Mouse (Mus musculus) hindbrain, embryonic 14.5 days (tissue): ENCODE results near the gene Rbfox2. TPM values are rescaled to one million over a fixed set of nuclear protein-coding genes. Genes with fewer than 3 reads are reported as not detected.
"Not testable (repeated sequence)": the region's sequence is repeated elsewhere in the genome, so short reads cannot be mapped to it uniquely, and the experiment has no call there.

Source experiments
- ATAC-seq: fragments of 200-750 bp; cut with Nextera tagmentation; 2 replicates; pipeline ENCODE4 v1.8.0; 2017; ENCODE audit warnings: moderate number of reproducible peaks, mild to moderate bottlenecking, moderate TSS enrichment, moderate library complexity; ENCODE audit not compliant: low FRiP score
- DNase-seq: peaks from one replicate; pipeline ENCODE4 v3.0.0-alpha.2; 2015; ENCODE audit warnings: low spot score
- H3K27ac ChIP-seq: fragments of 300-500 bp; sonication (generic); 2 replicates; pipeline ENCODE4 v1.5.1; 2014; ENCODE audit warnings: mild to moderate bottlenecking, moderate library complexity
- H3K27me3 ChIP-seq: fragments of 300-500 bp; sonication (generic); 2 replicates; pipeline ENCODE4 v1.6.1; 2014; ENCODE audit warnings: mild to moderate bottlenecking, low read length, mixed read lengths; ENCODE audit not compliant: control insufficient read depth, insufficient read depth
- H3K36me3 ChIP-seq: fragments of 300-500 bp; sonication (generic); replicated peaks from 2 replicates; pipeline ENCODE4 v1.6.1; 2014; ENCODE audit not compliant: control insufficient read depth, insufficient read depth
- H3K4me1 ChIP-seq: fragments of 300-500 bp; sonication (generic); replicated peaks from 2 replicates; pipeline ENCODE4 v1.6.1; 2014; ENCODE audit warnings: antibody characterized with exemption, low read length, mixed read lengths; ENCODE audit not compliant: control insufficient read depth, insufficient read depth
- H3K4me2 ChIP-seq: fragments of 300-500 bp; sonication (generic); replicated peaks from 2 replicates; pipeline ENCODE4 v1.6.1; 2014; ENCODE audit warnings: mild to moderate bottlenecking, moderate library complexity
- H3K4me3 ChIP-seq: fragments of 300-500 bp; sonication (generic); replicated peaks from 2 replicates; pipeline ENCODE4 v1.5.1; 2014; ENCODE audit warnings: mild to moderate bottlenecking, low read length
- H3K9ac ChIP-seq: fragments of 300-500 bp; sonication (generic); 2 replicates; pipeline ENCODE4 v1.6.1; 2014
- H3K9me3 ChIP-seq: fragments of 300-500 bp; sonication (generic); 2 replicates; pipeline ENCODE4 v1.6.1; 2016; ENCODE audit warnings: low read length; ENCODE audit not compliant: control insufficient read depth
- WGBS: fragments of 180-500 bp; shearing (Covaris S2); extraction: QIAGEN DNeasy Blood & Tissue Kit; methylation state at CpG from one replicate; pipeline ENCODE4 v1.1.7; 2014; 5-methylcytosine and 5-hydroxymethylcytosine counted together
- polyA plus RNA-seq: library from polyadenylated mRNA; unstranded; fragments of >200 nt; fragmentation: Nextera tagmentation; extraction: Ambion mirVana; gene quantifications from 2 replicates; pipeline ENCODE4 v1.2.1, GENCODE M21; 2014

The Rbfox2 gene
- polyA plus RNA-seq, 1 experiment from 2014 or later = 154 TPM

DNA sequence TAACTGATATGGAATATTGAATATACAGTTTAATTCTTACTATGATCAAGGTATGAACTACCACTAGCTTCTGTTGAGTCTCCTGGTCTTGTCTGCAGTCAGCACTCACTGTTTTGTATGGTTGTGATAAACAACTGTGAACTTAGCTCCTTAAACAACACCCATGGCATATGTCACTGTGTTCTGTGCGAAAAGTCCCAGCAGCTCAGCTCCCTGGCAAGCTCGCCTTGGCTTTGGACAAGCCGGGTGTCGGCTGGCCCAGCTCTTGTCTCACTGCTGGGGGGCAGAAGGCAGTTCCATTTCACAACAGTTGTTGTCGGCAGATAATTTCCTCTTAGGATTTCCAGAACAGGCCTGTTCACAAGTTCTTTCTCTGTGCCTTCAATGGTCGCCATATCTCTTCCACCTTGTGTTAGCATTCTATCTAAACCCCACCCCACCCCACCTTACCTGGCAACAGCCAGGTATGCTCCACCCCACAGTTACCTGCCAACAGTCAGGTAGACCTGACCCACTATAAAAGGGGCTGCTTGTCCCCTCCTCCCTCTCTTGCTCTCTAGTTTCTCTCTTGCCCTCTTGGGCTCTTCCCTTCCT, 241.4 kb downstream of the Rbfox2 start:
- H3K36me3 ChIP-seq = no peaks in the 10 kb centered on the region
- 93% methylated on average over 6 of the region's 6 CpGs for WGBS
- no peak for DNase-seq

GRCm38 (mm10) chr15:77062746-77063145, 244.1 kb downstream of the Rbfox2 start:
- Histone ChIP-seq H3K4me2 (no peak overlapping the region), H3K27me3 (no peaks in the 10 kb centered on the region), H3K9me3 (no peaks in the 10 kb centered on the region), H3K36me3 (no peaks in the 10 kb centered on the region), H3K9ac (no peak overlapping the region), H3K4me3 (no peak overlapping the region), H3K27ac (no peak overlapping the region), H3K4me1 (no peaks in the 10 kb centered on the region)
- ATAC-seq (no peak), DNase-seq (no peak)

More for the DNA sequence above, 241.4 kb downstream of the Rbfox2 start:
- Histone ChIP-seq H3K27ac (no peak overlapping the region), H3K4me1 (0 out of 2 replicates have a peak, but pooled peaks cover 4% of the 10 kb centered on the region), H3K9me3 (no peaks in the 10 kb centered on the region), H3K4me3 (no peak overlapping the region), H3K4me2 (no peak overlapping the region), H3K9ac (no peak overlapping the region), H3K27me3 (no peaks in the 10 kb centered on the region)
- ATAC-seq = no peak

GRCm38 (mm10) chr15:77059416-77059815, 247.4 kb downstream of the Rbfox2 start:
- WGBS = 93% methylated on average over 4 of the region's 4 CpGs
- not testable (repeated sequence) for ATAC-seq, H3K27ac ChIP-seq, H3K4me2 ChIP-seq, H3K4me1 ChIP-seq, DNase-seq, H3K36me3 ChIP-seq, H3K27me3 ChIP-seq, H3K9ac ChIP-seq, H3K9me3 ChIP-seq, H3K4me3 ChIP-seq

DNA sequence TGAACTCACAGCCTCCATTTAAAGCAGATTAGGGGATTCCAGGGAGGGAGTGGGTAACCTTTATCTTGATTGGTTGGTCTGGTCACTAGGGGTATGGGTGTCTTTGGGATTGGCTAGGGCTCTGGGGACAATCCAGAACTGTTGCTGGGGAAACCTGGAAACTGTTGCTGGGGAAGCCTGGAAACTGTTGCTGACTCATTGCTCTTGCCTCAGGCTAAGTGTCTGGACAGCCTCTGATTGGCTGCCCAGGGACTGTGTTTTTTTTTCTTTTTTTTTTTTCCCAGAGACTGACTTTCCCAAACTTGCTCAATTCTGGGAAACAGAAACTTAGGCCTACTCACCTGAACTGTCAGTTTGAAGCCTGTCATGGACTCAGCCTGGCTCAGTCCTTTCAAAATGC, 248.2 kb downstream of the Rbfox2 start:
- DNase-seq = no peak
- Histone ChIP-seq H3K9ac (no peak overlapping the region), H3K4me2 (no peak overlapping the region), H3K27me3 (no peaks in the 10 kb centered on the region), H3K9me3 (no peaks in the 10 kb centered on the region), H3K4me3 (no peak overlapping the region), H3K27ac (no peak overlapping the region), H3K36me3 (no peaks in the 10 kb centered on the region), H3K4me1 (peaks cover 8% of the 10 kb centered on the region; the same call in 1 of the 2 replicates)
- ATAC-seq = no peak

DNA sequence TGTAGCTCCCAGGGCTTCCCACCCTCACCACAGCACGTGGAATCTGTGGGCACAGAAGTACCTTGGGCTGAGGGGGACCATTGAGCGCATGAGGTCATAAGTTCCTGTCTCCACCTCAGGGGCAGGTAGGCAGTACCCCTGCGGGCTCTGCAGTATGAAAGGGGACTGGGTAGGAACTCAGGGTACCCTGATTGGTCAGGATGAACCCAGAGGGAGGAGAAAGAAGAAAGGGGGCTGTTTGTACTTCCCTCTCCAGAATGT, 250.1 kb downstream of the Rbfox2 start:
- no peak overlapping the region for H3K9ac ChIP-seq
- DNase-seq = no peak
- no peak overlapping the region for H3K27ac ChIP-seq
- no peak for ATAC-seq
- H3K4me1 ChIP-seq = peaks cover 8% of the 10 kb centered on the region; the same call in 1 of the 2 replicates
- no peak overlapping the region for H3K4me2 ChIP-seq
- no peaks in the 10 kb centered on the region for H3K9me3 ChIP-seq
- H3K36me3 ChIP-seq = no peaks in the 10 kb centered on the region
- WGBS = 48% methylated on average over 3 of the region's 3 CpGs
- no peak overlapping the region for H3K4me3 ChIP-seq
- no peaks in the 10 kb centered on the region for H3K27me3 ChIP-seq

GRCm38 (mm10) chr15:77056001-77056790, 250.6 kb downstream of the Rbfox2 start:
- DNase-seq = no peak
- Histone ChIP-seq H3K27ac (no peak overlapping the region), H3K9ac (no peak overlapping the region), H3K27me3 (no peaks in the 10 kb centered on the region), H3K4me2 (no peak overlapping the region), H3K4me1 (peaks cover 8% of the 10 kb centered on the region; the same call in 1 of the 2 replicates), H3K36me3 (no peaks in the 10 kb centered on the region), H3K4me3 (no peak overlapping the region), H3K9me3 (no peaks in the 10 kb centered on the region)
- 26% methylated on average over 6 of the region's 6 CpGs for WGBS
- ATAC-seq = 0 out of 2 replicates have a peak, but pooled peaks have one; percentile 37

DNA sequence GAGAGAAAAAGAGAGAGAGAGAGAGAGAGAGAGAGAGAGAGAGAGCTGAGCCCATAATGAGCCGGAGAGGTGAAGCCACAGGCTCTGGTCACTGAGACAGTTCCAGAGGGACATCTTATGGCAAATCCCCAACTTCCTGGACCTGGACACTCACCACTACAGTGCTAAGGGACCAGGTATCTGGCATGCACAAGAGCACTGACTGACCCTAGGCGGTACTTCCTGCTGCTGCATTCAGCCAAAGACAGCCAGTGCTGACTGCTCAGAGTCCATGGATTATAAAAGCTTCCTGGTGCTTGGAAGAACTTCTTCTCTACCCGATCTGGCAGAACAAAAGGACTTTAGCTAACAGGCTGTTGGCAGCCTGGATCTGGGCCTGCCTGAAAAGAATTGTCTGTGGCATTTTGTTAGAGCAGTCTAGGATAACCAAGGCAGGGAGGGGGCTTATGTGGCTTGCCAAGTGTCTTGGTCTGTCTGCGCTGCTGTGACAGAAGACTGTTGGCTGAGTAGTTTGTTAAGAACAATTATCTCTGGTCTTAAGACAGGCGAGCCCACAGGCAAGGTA, 252.1 kb downstream of the Rbfox2 start:
- peaks cover 8% of the 10 kb centered on the region; the same call in 1 of the 2 replicates for H3K4me1 ChIP-seq
- WGBS = 62% methylated on average over 5 of the region's 5 CpGs
- no peaks in the 10 kb centered on the region for H3K27me3 ChIP-seq
- H3K4me2 ChIP-seq = no peak overlapping the region
- ATAC-seq (no peak), DNase-seq (no peak)
- H3K4me3 ChIP-seq = no peak overlapping the region
- no peak overlapping the region for H3K9ac ChIP-seq
- no peak overlapping the region for H3K27ac ChIP-seq
- H3K36me3 ChIP-seq = no peaks in the 10 kb centered on the region
- H3K9me3 ChIP-seq = no peaks in the 10 kb centered on the region

- Histone ChIP-seq H3K36me3 (no peaks in the 10 kb centered on the region), H3K4me1 (peaks cover 8% of the 10 kb centered on the region; the same call in 1 of the 2 replicates), H3K27ac (no peak overlapping the region), H3K4me3 (no peak overlapping the region), H3K9ac (no peak overlapping the region), H3K4me2 (no peak overlapping the region), H3K9me3 (no peaks in the 10 kb centered on the region), H3K27me3 (no peaks in the 10 kb centered on the region)
- no peak for ATAC-seq
- DNase-seq = no peak
- WGBS = 86% methylated on average over 1 of the region's 1 CpGs
Observed at GRCm38 (mm10) chr15:77053021-77053420, 253.8 kb downstream of the Rbfox2 start.

DNA sequence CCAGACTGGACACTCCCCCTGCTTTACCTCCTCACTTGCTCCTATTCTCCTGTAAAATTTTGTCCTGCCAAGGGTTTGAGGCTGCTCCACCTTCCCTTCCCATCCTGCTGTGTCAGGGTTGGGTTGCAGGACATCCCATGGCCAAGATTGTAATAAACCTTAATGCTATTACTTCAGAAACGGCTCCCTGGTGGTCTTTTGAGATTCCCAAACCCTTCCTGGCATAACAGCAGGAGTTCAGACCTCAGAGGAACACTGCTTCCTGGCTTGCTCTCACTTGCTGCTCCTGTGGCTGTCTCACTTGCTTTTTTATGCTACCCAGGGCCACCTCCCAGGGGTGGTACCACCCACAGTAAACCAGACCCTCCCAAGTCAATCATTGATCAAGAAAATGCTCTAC, 254.6 kb downstream of the Rbfox2 start:
- WGBS = 35% methylated on average over 1 of the region's 1 CpGs
- H3K4me2 ChIP-seq = no peak overlapping the region
- H3K27me3 ChIP-seq = no peaks in the 10 kb centered on the region
- DNase-seq = no peak
- H3K27ac ChIP-seq = no peak overlapping the region
- no peaks in the 10 kb centered on the region for H3K36me3 ChIP-seq
- no peaks in the 10 kb centered on the region for H3K9me3 ChIP-seq
- H3K9ac ChIP-seq = no peak overlapping the region
- no peak overlapping the region for H3K4me3 ChIP-seq
- peaks cover 8% of the 10 kb centered on the region; the same call in 1 of the 2 replicates for H3K4me1 ChIP-seq
- ATAC-seq = no peak
